Mouse (Mus musculus) midbrain, embryonic 15.5 days (tissue): ENCODE data around the gene Mb21d2. TPM values are rescaled to one million over a fixed set of nuclear protein-coding genes. Genes with fewer than 3 reads are reported as not detected.

Source experiments
- ATAC-seq: fragments of 200-750 bp; cut with Nextera tagmentation; replicated peaks from 2 replicates; pipeline ENCODE4 v1.8.0; 2017; ENCODE audit warnings: moderate TSS enrichment
- H3K27ac ChIP-seq: fragments of 300-500 bp; sonication (generic); 2 replicates; pipeline ENCODE4 v1.5.1; 2015; ENCODE audit warnings: mild to moderate bottlenecking, inconsistent platforms
- H3K27me3 ChIP-seq: fragments of 300-500 bp; sonication (generic); replicated peaks from 2 replicates; pipeline ENCODE4 v1.6.1; 2015; ENCODE audit warnings: inconsistent platforms
- H3K36me3 ChIP-seq: fragments of 300-500 bp; sonication (generic); replicated peaks from 2 replicates; pipeline ENCODE4 v1.6.1; 2015; ENCODE audit warnings: inconsistent platforms
- H3K4me1 ChIP-seq: fragments of 300-500 bp; sonication (generic); 2 replicates; pipeline ENCODE4 v1.6.1; 2015; ENCODE audit warnings: inconsistent platforms
- H3K4me2 ChIP-seq: fragments of 300-500 bp; sonication (generic); 2 replicates; pipeline ENCODE4 v1.6.1; 2015; ENCODE audit warnings: inconsistent platforms, mild to moderate bottlenecking, moderate library complexity
- H3K4me3 ChIP-seq: fragments of 300-500 bp; sonication (generic); 2 replicates; pipeline ENCODE4 v1.5.1; 2015; ENCODE audit warnings: mild to moderate bottlenecking, inconsistent platforms
- H3K9ac ChIP-seq: fragments of 300-500 bp; sonication (generic); 2 replicates; pipeline ENCODE4 v1.6.1; 2015; ENCODE audit warnings: mild to moderate bottlenecking, inconsistent platforms
- H3K9me3 ChIP-seq: fragments of 300-500 bp; sonication (generic); 2 replicates; pipeline ENCODE4 v1.6.1; 2016; ENCODE audit warnings: inconsistent platforms
- WGBS: fragments of 180-500 bp; shearing (Covaris S2); methylation state at CpG from one replicate; pipeline ENCODE4 v1.1.7; 2015; ENCODE audit warnings: mixed read lengths; 5-methylcytosine and 5-hydroxymethylcytosine counted together
- polyA plus RNA-seq: library from polyadenylated mRNA; unstranded; fragments of >200 nt; fragmentation: Nextera tagmentation; extraction: Ambion mirVana; gene quantifications from 2 replicates; pipeline ENCODE4 v1.2.1, GENCODE M21; 2015

Mb21d2 gene
- polyA plus RNA-seq, 1 experiment from 2014 or later = 16.9 TPM

DNA sequence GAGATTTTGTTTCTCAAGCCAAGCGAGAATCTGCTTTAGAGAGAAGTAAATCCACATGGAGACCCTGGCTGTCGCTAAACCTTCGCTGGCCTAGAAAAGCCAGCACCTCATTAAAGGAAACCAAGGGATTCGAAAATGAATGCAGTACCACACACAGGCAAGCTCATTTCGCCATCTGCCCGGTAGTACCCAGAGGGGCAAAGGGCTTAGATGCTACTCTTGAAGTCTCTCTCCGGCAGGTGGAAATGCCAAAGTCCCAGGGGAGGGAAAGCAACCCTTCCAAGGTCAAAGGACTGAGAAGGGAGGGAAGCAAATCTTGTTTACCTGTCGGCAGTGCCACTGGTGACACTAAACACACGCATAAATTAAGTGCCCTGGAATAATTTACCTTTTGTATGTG lies 2.1 kb downstream of the Mb21d2 start:
- H3K36me3 ChIP-seq = no peaks in the 10 kb centered on the region
- peaks cover 2% of the 10 kb centered on the region; the same call in 1 of the 2 replicates for H3K27me3 ChIP-seq
- peaks cover 44% of the 10 kb centered on the region for H3K4me1 ChIP-seq
- no peak overlapping the region for H3K27ac ChIP-seq
- ATAC-seq = no peak
- H3K4me2 ChIP-seq = peak overlapping the region; percentile 65
- H3K9me3 ChIP-seq = no peaks in the 10 kb centered on the region
- peak overlapping the region; percentile 90; the same call in 1 of the 2 replicates for H3K9ac ChIP-seq
- H3K4me3 ChIP-seq = peak overlapping the region; percentile 95
- WGBS = 6% methylated on average over 9 of the region's 9 CpGs

DNA sequence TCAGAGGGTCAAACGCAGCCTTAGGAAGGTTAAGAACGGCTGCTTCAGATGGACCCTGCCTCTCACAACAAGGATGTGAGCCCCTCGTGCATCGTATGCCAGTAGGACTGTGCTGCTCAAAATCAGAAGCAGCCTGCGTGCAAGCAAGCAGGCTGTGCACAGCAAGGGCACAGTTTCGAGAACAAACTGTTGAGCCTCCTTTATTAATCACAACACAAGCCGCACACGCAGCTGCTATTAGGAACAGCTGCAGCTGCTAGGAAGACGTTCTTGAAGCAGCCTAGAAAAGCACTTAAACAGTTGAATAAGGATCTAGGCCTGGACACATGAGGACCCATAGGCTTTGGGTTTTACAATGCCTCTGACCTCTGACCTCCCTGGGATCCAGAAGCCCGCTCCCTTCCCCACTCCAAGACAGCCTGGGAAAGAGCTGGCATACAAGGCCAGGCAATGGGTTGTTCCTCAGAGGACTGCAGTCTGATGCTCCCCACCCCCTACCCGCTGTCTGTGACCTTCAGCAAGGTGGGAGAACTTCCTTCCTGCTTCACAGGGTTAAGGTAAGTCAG lies 10.1 kb downstream of the Mb21d2 start:
- ATAC-seq = no peak

DNA sequence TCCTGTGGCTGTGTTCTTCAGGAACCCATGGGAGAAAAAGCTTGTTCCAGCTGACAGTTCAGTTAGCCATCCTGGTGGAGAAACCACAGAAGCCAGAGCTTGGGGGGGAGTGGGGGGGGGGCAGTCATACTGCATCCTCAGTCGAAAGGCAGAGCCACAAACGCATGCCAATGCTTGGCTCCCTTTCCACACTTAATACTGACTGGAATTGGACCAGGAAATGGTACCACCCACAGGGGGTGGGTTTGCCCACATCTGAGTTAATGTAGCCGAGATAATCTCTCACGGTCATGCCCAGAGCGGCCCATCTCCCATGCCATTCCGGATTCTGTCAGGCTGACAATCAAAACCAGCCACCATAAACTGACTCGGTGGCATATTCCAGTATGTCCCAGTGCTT lies 14.1 kb downstream of the Mb21d2 start:
- Histone ChIP-seq H3K27ac (no peak overlapping the region), H3K27me3 (no peaks in the 10 kb centered on the region), H3K4me3 (no peak overlapping the region), H3K4me1 (no peaks in the 10 kb centered on the region; the same call in 1 of the 2 replicates), H3K36me3 (no peaks in the 10 kb centered on the region), H3K9me3 (no peaks in the 10 kb centered on the region), H3K4me2 (no peak overlapping the region), H3K9ac (no peak overlapping the region)
- ATAC-seq = no peak
- 86% methylated on average over 7 of the region's 7 CpGs for WGBS

More for the DNA sequence above, 10.1 kb downstream of the Mb21d2 start:
- Histone ChIP-seq H3K4me3 (no peak overlapping the region), H3K27me3 (no peaks in the 10 kb centered on the region), H3K4me1 (peaks cover 4% of the 10 kb centered on the region), H3K36me3 (no peaks in the 10 kb centered on the region), H3K9ac (no peak overlapping the region), H3K4me2 (no peak overlapping the region), H3K27ac (no peak overlapping the region), H3K9me3 (no peaks in the 10 kb centered on the region)
- 60% methylated on average over 11 of the region's 11 CpGs for WGBS

DNA sequence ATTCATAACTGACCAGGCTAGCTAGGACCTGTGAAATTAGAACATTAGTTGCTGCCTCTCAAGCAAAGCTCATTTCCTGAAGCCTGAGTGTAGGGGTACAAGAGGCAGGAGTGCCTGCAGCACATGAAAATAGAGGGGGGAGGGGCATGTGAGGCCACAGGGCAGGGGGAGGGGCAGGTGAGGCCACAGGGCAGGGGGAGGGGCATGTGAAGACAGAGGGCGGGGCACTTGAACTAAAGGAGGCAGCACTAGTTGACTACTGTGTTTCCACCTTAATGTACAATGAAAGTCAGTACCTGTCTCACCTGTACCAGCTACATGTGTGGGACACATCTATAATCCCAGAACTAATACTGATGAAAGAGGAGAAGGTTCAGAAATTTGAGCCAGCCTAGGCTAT lies 14.8 kb downstream of the Mb21d2 start:
- no peaks in the 10 kb centered on the region for H3K27me3 ChIP-seq
- no peak overlapping the region for H3K4me2 ChIP-seq
- no peaks in the 10 kb centered on the region; the same call in 1 of the 2 replicates for H3K4me1 ChIP-seq
- no peak for ATAC-seq
- no peak overlapping the region for H3K27ac ChIP-seq
- no peak overlapping the region for H3K9ac ChIP-seq
- WGBS = 94% methylated on average over 1 of the region's 1 CpGs
- H3K4me3 ChIP-seq = no peak overlapping the region
- H3K36me3 ChIP-seq = no peaks in the 10 kb centered on the region
- H3K9me3 ChIP-seq = no peaks in the 10 kb centered on the region

DNA sequence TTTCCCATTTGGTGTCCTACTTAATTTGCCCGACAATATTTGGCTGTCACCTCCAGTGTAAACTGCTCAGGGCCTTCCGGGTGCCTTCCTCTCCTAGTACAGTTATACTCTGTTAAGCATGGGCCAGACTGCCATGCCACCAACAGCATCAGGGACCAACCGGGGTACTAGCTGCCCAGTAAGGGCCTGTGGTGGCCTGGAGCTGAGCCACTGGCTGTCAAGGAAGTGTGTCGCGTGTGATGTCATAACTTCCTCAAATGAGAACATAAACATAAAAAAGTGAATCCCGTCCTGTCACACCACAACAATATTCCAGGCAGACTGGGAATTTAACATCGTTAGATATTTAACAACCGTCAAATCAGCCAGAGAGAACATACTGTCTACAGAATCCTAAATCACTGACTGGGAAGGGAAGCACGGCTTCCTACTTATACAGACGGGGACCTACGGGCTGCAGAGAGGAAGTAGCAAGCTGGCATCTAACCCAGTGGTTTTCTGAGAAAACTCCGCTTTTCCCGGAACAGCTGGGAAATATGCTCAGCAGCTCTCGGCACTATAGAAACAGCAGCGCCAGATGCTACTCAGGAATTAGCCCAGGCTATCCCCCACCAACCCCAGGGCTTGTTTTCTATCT lies 17.9 kb downstream of the Mb21d2 start:
- ATAC-seq = no peak
- Histone ChIP-seq H3K4me3 (no peak overlapping the region), H3K9ac (no peak overlapping the region), H3K27ac (no peak overlapping the region), H3K9me3 (no peaks in the 10 kb centered on the region), H3K4me2 (no peak overlapping the region), H3K27me3 (no peaks in the 10 kb centered on the region), H3K36me3 (no peaks in the 10 kb centered on the region), H3K4me1 (no peaks in the 10 kb centered on the region)
- 80% methylated on average over 15 of the region's 15 CpGs for WGBS

DNA sequence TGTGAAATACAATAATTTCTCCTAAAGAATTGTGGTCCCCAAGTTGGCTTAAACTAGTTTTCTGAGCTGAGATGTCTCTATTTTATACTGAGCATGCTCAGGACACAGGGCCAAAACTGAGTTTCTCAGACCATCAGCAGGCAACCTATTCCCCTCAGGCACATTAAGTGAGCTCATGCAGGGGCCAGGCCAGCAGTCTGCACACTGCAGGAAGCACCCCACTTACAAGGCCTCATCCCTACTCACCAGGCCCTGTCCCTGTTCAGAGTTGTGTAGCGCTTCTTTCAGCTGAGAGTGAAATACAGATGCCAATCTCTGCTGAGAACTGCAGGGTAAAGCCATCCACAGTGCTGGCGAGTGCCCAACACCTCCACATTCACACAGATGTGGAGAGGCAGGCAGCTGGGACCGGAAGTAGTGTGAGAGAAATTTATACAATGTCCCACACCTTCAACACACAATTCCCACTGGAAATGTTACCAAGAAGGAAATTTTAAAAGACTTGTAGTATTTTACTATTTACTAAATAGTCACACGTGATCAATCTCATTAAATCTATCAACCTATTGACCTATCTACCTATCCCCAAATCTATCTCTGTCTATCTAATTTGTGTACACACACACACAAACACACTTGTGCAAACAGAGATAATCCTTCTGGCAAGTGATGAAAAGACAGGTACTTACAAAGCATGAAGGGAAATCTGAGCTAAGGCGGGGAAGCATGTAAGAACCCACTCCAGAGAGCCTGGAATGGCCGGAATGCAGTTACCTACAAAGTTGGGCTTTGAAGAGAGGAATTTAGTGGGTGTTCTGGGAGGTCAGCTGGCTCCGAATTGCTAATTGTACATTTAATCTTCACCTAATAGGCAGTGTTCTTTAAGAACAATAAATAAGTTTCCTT lies 22.9 kb downstream of the Mb21d2 start:
- no peaks in the 10 kb centered on the region for H3K27me3 ChIP-seq
- H3K4me2 ChIP-seq = no peak overlapping the region
- no peak overlapping the region for H3K4me3 ChIP-seq
- H3K27ac ChIP-seq = no peak overlapping the region
- peaks cover 8% of the 10 kb centered on the region; the same call in 1 of the 2 replicates for H3K4me1 ChIP-seq
- H3K36me3 ChIP-seq = no peaks in the 10 kb centered on the region
- no peak for ATAC-seq
- 83% methylated on average over 7 of the region's 7 CpGs for WGBS
- no peaks in the 10 kb centered on the region for H3K9me3 ChIP-seq
- no peak overlapping the region for H3K9ac ChIP-seq

DNA sequence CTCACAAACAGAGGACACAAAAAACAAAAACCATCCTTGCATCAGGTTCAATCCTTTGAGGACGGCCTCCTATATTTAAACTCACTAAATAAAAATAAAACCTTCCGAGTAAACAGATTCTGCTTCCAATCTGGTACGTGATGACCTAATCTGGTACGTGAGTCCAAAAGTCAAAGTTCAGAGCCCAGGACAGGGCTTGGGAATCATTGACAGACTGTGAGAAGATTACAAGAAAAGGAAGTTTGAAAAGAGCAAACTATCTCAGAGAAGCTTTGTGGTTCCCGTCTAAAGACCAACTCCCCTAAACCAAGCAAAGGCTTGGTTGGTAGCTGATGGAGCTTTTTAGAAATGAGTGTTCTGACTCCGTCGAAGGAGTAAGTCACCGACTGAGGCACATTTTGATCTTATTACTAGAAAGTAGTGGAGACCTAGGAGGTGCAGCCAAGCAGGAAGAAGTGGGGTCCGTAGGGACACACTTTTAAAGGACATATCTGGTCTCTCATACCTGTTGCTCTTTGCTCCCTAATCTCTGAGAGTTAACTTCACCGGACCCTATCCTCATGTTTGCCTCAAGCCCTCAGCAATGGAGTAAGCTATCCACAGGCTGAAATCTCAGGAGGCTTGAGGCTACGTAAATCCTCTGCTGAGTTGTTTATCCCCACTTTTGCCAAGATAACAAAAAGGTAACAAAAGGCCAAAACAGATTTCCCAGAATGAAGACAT lies 23.7 kb downstream of the Mb21d2 start:
- Histone ChIP-seq H3K4me1 (peaks cover 8% of the 10 kb centered on the region; the same call in 1 of the 2 replicates), H3K27me3 (no peaks in the 10 kb centered on the region), H3K4me3 (no peak overlapping the region), H3K27ac (no peak overlapping the region), H3K9ac (no peak overlapping the region), H3K4me2 (no peak overlapping the region), H3K9me3 (no peaks in the 10 kb centered on the region), H3K36me3 (no peaks in the 10 kb centered on the region)
- 87% methylated on average over 11 of the region's 11 CpGs for WGBS
- ATAC-seq = no peak

DNA sequence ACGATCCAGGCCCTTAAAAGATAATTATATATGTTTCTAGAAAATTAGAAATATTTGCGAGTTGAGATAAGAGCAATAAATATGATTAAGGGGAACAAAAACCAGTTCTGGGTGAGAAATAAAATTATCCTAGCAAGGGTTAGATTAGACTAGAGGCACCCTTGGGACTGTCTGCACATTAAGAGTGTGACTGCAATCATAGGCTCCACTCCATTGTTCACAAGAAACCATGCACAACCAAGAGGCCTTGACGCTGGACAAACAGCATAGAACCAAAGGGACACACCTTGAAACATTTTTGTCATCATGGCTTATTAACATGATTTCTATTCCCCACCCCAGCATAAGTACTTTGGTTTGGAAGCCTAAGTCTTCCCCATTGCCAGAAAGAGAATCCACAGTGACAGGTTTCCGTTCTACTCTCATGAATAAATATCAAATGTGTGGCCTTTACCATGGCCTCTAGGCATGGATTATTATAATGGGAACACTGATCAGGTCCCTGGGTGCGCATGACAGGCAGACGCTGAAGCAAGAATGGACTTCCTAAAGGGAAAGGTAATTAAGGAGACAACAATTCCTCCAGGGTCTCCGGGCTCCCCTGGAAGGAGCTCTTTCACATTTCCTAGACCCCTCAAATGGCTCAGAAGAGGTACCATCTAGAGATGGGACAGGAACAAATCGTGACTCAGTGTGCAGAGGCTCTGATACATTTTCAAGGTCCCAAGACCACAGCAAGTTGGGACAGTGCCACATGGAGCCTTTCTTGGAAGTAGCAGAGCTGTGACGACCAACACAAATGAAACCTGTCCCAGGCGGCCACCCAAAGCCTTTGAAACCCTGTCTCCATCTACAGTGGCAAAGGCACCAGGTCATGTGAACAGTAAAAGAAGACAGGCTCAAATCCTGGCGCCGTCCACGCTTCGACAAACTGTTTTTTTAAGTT lies 26.6 kb downstream of the Mb21d2 start:
- WGBS = 67% methylated on average over 14 of the region's 14 CpGs
- no peaks in the 10 kb centered on the region for H3K27me3 ChIP-seq
- peak; percentile 23; the same call in 1 of the 2 replicates for ATAC-seq
- H3K9me3 ChIP-seq = no peaks in the 10 kb centered on the region
- no peak overlapping the region for H3K4me3 ChIP-seq
- no peaks in the 10 kb centered on the region for H3K36me3 ChIP-seq
- H3K4me2 ChIP-seq = no peak overlapping the region
- H3K27ac ChIP-seq = no peak overlapping the region
- H3K9ac ChIP-seq = no peak overlapping the region
- H3K4me1 ChIP-seq = peaks cover 22% of the 10 kb centered on the region

DNA sequence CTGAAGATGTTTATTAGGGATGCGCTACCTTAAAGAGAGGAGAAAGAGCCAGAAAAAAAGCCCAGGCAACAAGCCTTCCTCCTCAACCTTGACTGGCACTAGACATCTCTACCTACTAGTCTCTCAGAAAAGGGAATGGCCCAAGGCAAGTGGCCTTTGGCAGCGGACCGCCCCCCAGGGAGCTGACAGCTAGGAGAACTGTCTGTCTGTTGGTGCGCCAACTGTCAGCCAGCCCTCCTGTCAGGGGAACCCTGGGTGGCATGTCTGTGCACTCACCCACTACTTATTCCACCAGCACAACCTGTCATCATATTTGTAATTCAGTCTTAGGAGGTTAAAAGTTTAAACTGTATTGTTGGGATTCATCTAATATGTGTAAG lies 30.3 kb downstream of the Mb21d2 start:
- Histone ChIP-seq H3K4me1 (peaks cover 22% of the 10 kb centered on the region), H3K4me3 (no peak overlapping the region), H3K9ac (no peak overlapping the region), H3K27me3 (no peaks in the 10 kb centered on the region), H3K4me2 (no peak overlapping the region), H3K9me3 (no peaks in the 10 kb centered on the region), H3K36me3 (no peaks in the 10 kb centered on the region), H3K27ac (no peak overlapping the region)
- ATAC-seq = no peak
- WGBS = 67% methylated on average over 4 of the region's 4 CpGs

DNA sequence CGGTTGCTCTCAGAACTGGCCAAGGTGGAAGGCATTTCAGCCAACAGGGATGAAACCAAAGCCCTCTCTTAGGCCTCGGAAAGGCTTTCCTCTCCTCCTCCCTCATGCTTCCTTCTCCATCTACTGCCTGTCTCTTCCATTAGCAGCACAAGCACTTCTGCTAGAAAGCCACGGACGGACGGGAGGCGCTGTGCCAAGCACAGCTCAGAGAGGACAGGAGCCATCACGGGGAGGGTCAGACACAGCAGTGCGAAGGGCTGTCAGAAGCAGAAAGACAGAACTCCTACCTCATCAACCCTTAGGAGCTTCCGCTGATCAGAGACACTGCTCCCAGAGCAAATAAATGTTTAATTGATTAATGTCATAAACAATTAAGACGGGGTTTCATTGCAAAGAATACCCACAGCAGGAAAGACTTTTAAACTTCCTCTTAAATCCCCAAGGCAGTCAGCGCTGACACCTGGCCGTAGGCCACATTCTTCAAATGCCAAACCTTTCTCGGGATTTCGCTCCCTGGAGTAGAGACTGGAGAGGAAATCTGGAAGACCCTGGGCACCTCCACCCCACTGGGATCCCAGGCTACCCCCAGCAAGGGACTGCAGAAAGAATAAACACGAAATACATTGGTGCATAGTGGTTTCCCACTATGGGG lies 30.8 kb downstream of the Mb21d2 start:
- Histone ChIP-seq H3K27ac (no peak overlapping the region), H3K9me3 (no peaks in the 10 kb centered on the region), H3K4me2 (no peak overlapping the region), H3K36me3 (no peaks in the 10 kb centered on the region), H3K27me3 (no peaks in the 10 kb centered on the region), H3K9ac (no peak overlapping the region), H3K4me3 (no peak overlapping the region), H3K4me1 (peaks cover 22% of the 10 kb centered on the region)
- ATAC-seq = peak; percentile 60; the same call in 1 of the 2 replicates
- WGBS = 35% methylated on average over 15 of the region's 15 CpGs

DNA sequence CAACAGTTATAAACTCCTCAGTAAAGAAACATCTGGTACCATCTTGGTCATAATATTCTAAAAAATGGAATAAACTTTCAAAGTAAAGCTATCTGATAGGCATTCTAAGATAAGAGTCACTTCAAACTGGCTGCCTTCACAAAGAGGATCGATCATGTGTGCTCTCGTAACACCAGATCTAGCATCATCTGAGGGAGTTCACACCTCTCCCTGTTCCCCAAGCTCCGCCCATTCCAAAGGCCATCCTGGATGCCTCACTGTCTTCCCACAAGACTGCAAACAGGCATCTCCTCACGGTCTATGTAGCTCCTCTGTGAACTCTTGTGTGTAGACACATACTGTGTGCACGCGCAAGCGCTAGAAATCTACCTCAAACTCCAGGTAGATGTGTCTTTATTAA lies 32.9 kb downstream of the Mb21d2 start:
- Histone ChIP-seq H3K27me3 (no peaks in the 10 kb centered on the region), H3K4me1 (peaks cover 13% of the 10 kb centered on the region), H3K27ac (no peak overlapping the region), H3K9me3 (no peaks in the 10 kb centered on the region), H3K9ac (no peak overlapping the region), H3K4me2 (no peak overlapping the region), H3K36me3 (no peaks in the 10 kb centered on the region), H3K4me3 (no peak overlapping the region)
- WGBS = 98% methylated on average over 7 of the region's 7 CpGs
- no peak for ATAC-seq
